Mouse (Mus musculus) kidney, adult 18-20 months (tissue): ENCODE data around the gene Nfyb.

ENCODE experiments used
- DNase-seq: peaks from one replicate; pipeline ENCODE4 v3.0.0; 2021

Gene Nfyb

GRCm38 (mm10) chr10:82763840-82764631 lies at the start of gene Nfyb:
Gene Nfyb (minus strand): TSS chr10:82764144.
- DNase-seq: peak; percentile 96

GRCm38 (mm10) chr10:82811855-82812431 lies 48.0 kb upstream of the Nfyb start:
- peak; percentile 79 for DNase-seq

- DNase-seq: no peak
These were observed 45.4 kb upstream of the Nfyb start for GRCm38 (mm10) chr10:82809352-82809751.

GRCm38 (mm10) chr10:82808891-82809290 lies 44.9 kb upstream of the Nfyb start:
- no peak for DNase-seq

- DNase-seq: no peak
These were observed 44.2 kb upstream of the Nfyb start for GRCm38 (mm10) chr10:82808155-82808554.

- peak; percentile 16 for DNase-seq
These were observed 43.3 kb upstream of the Nfyb start for GRCm38 (mm10) chr10:82807238-82807637.

- DNase-seq: peak; percentile 30
These were observed 42.5 kb upstream of the Nfyb start for GRCm38 (mm10) chr10:82806414-82806813.

GRCm38 (mm10) chr10:82805111-82805510 lies 41.2 kb upstream of the Nfyb start:
- peak; percentile 71 for DNase-seq

GRCm38 (mm10) chr10:82804396-82804795 lies 40.5 kb upstream of the Nfyb start:
- no peak for DNase-seq

- no peak for DNase-seq
These were observed 36.1 kb upstream of the Nfyb start for GRCm38 (mm10) chr10:82800094-82800493.

- DNase-seq: no peak
These were observed 34.5 kb upstream of the Nfyb start for GRCm38 (mm10) chr10:82798312-82798933.

- no peak for DNase-seq
These were observed 33.2 kb upstream of the Nfyb start for GRCm38 (mm10) chr10:82797119-82797491.

GRCm38 (mm10) chr10:82796471-82797118 lies 32.7 kb upstream of the Nfyb start:
- DNase-seq: no peak

- no peak for DNase-seq
These were observed 31.8 kb upstream of the Nfyb start for GRCm38 (mm10) chr10:82795767-82796166.

GRCm38 (mm10) chr10:82795071-82795731 lies 31.3 kb upstream of the Nfyb start:
- peak; percentile 72 for DNase-seq

GRCm38 (mm10) chr10:82792311-82792710 lies 28.4 kb upstream of the Nfyb start:
- DNase-seq: no peak

GRCm38 (mm10) chr10:82791713-82792112 lies 27.8 kb upstream of the Nfyb start:
- DNase-seq: no peak

GRCm38 (mm10) chr10:82790504-82790903 lies 26.6 kb upstream of the Nfyb start:
- DNase-seq: no peak

- no peak for DNase-seq
These were observed 25.2 kb upstream of the Nfyb start for GRCm38 (mm10) chr10:82789181-82789580.

GRCm38 (mm10) chr10:82782472-82782871 lies 18.5 kb upstream of the Nfyb start:
- DNase-seq: no peak

- no peak for DNase-seq
These were observed 16.9 kb upstream of the Nfyb start for GRCm38 (mm10) chr10:82780816-82781215.

GRCm38 (mm10) chr10:82780322-82780721 lies 16.4 kb upstream of the Nfyb start:
- DNase-seq: no peak

- no peak for DNase-seq
These were observed 15.9 kb upstream of the Nfyb start for GRCm38 (mm10) chr10:82779831-82780230.
